Mouse (Mus musculus) heart, adult 2 months (tissue): ENCODE measurements around the gene Ahctf1. TPM values are rescaled to one million over a fixed set of nuclear protein-coding genes. Genes with fewer than 3 reads are reported as not detected.

Experiments
- DNase-seq, 2 experiments: peaks; one replicate each; pipeline ENCODE4 v3.0.0; 2021
- H3K27ac ChIP-seq: fragments of 200-600 bp; 2 replicates; pipeline ENCODE4 v1.8.1; 2022
- H3K27me3 ChIP-seq: fragments of 200-500 bp; 2 replicates; pipeline ENCODE4 v1.6.1; 2012; ENCODE audit warnings: mild to moderate bottlenecking, low read length, inconsistent platforms, mixed read lengths; ENCODE audit not compliant: control insufficient read depth, insufficient read depth
- H3K36me3 ChIP-seq: fragments of 200-500 bp; 2 replicates; pipeline ENCODE4 v1.6.1; 2012; ENCODE audit warnings: low read length, inconsistent platforms; ENCODE audit not compliant: control insufficient read depth, insufficient read depth
- H3K4me1 ChIP-seq: fragments of 200-500 bp; 2 replicates; pipeline ENCODE4 v1.6.1; 2011; ENCODE audit warnings: low read length; ENCODE audit not compliant: control insufficient read depth, insufficient read depth
- H3K4me3 ChIP-seq: fragments of 200-600 bp; 2 replicates; pipeline ENCODE4 v1.8.1; 2022
- H3K79me2 ChIP-seq: fragments of 200-500 bp; replicated peaks from 2 replicates; pipeline ENCODE4 v1.6.1; 2012; ENCODE audit warnings: mild to moderate bottlenecking, inconsistent platforms, low read length, moderate library complexity, mixed read lengths; ENCODE audit not compliant: control insufficient read depth, insufficient read depth
- H3K9ac ChIP-seq: fragments of 200-500 bp; 2 replicates; pipeline ENCODE4 v1.6.1; 2012; ENCODE audit warnings: low read depth, mild to moderate bottlenecking, control low read depth, inconsistent platforms, low read length, mixed read lengths
- CTCF ChIP-seq: fragments of 200-600 bp; IDR thresholded peaks from 2 replicates; pipeline ENCODE4 v1.8.1; 2022; ENCODE audit warnings: antibody characterized with exemption, mild to moderate bottlenecking, moderate library complexity
- EP300 ChIP-seq: fragments of 200-500 bp; IDR thresholded peaks from 2 replicates; pipeline ENCODE4 v1.6.1; 2011; ENCODE audit warnings: low read depth, low read length, control low read depth; ENCODE audit not compliant: insufficient read depth
- POLR2A ChIP-seq: fragments of 200-500 bp; IDR thresholded peaks from 2 replicates; pipeline ENCODE4 v1.6.1; 2011; ENCODE audit warnings: mild to moderate bottlenecking, low read depth, low read length, control low read depth; ENCODE audit not compliant: insufficient read depth
- WGBS: fragments of 180-500 bp; shearing (Covaris S2); methylation state at CpG from one replicate; pipeline ENCODE4 v1.1.7; 2018; 5-methylcytosine and 5-hydroxymethylcytosine counted together
- intact Hi-C: fragments of 180-260 bp; cut with DNase I; formaldehyde crosslinking; loops from one replicate; pipeline ENCODE4 v1.15.1; 2025
- polyA plus RNA-seq: library from polyadenylated mRNA; depleted of rRNA; stranded (reverse); fragments of >200 nt; gene quantifications from 2 replicates; pipeline ENCODE4 v1.2.3, GENCODE M21; 2012
- total RNA-seq, 2 experiments: library from RNA; stranded (reverse); gene quantifications; 2 replicates each; pipeline ENCODE4 v1.2.3; 2021

Gene Ahctf1
- total and polyA plus RNA-seq, 3 experiments, result 3.9 to 18.4 (median 16.3) TPM

GRCm38 (mm10) chr1:179736483-179736882 lies 67.0 kb downstream of the Ahctf1 start:
- Histone ChIP-seq H3K9ac (no peak overlapping the region), H3K27ac (no peak overlapping the region), H3K4me1 (peaks cover 3% of the 10 kb centered on the region; the same call in 1 of the 2 replicates), H3K36me3 (no peaks in the 10 kb centered on the region), H3K27me3 (no peaks in the 10 kb centered on the region), H3K79me2 (no peaks in the 10 kb centered on the region), H3K4me3 (no peak overlapping the region)
- WGBS, result 82% methylated on average over 3 of the region's 3 CpGs
- TF ChIP-seq EP300 (no peak), POLR2A (no peak), CTCF (no peak)
- intact Hi-C loops, result loop anchor here (10.0 kb wide), 1 partner anchor 92 kb away; no protein-coding TSS in a partner anchor
- no peak for DNase-seq

DNA sequence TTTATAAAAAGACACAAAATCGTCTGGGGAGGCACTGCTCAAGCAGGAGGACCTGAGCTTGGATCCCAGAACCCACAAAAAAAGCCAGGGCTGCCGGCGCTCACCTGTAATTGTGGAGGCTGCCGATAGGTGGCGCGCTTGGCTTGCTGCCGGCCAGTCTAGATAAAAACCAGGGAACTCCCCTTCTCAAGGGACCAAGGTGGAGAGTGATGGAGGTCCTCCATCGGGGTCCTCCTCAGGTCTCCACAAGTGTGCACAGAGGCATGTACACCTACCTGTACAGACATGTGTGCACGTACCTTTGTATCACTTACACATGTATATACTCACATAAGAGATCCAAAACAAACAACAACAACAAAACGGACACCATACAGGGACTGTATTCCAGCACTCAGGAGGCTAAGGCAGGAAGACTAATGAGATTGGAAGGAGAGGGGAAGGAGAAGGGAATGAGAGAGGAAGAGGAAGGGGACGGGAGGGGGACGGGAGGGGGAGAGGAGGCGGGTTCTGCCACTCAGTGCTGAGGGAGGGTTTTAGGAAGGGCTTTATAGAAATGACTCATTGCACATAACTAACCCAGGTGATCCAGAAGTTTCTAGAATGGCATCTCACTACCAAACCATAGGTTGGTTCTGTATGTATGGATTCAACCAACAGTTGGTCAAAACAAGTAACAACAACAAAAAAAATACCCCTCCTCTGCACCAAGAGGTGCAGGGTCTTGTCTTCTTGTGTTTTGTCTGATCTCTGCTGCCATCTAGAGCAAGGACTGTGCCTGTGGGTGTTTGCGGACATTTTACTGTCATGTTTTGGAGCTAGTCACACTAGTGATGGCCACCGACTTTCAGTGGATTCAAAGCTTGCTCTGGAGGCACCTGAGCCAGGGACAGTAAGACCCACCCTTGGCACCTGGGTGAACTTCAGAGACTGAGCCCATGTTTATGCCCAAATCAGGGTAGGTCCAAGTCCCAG lies 68.7 kb downstream of the Ahctf1 start:
- no peak overlapping the region for H3K4me3 ChIP-seq
- intact Hi-C loops, result loop anchor here (2.0 to 10.0 kb wide), 3 partner anchors 90 to 232 kb away; no protein-coding TSS in a partner anchor
- peak overlapping the region; percentile 51 for H3K27ac ChIP-seq
- H3K27me3 ChIP-seq, result no peaks in the 10 kb centered on the region
- no peaks in the 10 kb centered on the region for H3K36me3 ChIP-seq
- H3K9ac ChIP-seq, result no peak overlapping the region
- WGBS, result 21% methylated on average over 15 of the region's 15 CpGs
- no peaks in the 10 kb centered on the region for H3K79me2 ChIP-seq
- H3K4me1 ChIP-seq, result peaks cover 3% of the 10 kb centered on the region; the same call in 1 of the 2 replicates
- DNase-seq, result peak; percentile 47 to 74
- TF ChIP-seq CTCF (peak; percentile 59), EP300 (no peak)

DNA sequence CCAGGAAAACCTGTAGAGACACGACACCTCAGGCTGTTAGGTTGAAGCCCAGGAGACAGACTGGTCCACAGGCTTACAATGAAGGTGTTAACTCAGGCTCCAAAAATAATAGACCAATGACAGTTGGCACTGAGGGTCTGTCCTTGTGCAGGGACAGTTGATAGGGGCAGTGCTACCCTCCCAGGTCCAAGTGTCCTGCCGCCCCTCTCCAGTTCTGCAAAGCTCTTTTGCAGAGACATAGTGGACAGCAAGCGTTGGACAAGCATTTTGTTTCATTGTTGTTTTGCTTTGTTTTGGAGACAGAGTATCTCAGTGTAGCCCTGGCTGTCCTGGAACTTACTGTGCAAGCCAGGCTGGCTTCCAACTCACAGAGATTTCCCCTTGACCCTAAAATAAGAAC lies 72.1 kb downstream of the Ahctf1 start:
- H3K27me3 ChIP-seq, result no peaks in the 10 kb centered on the region
- TF ChIP-seq CTCF, result no peak
- peak; percentile 44; the same call in 1 of the 2 replicates for TF ChIP-seq EP300
- no peak overlapping the region for H3K9ac ChIP-seq
- WGBS, result 55% methylated on average over 3 of the region's 3 CpGs
- intact Hi-C loops, result loop anchor here (5.0 to 10.0 kb wide), 2 partner anchors 87 to 229 kb away; no protein-coding TSS in a partner anchor
- H3K4me1 ChIP-seq, result peaks cover 3% of the 10 kb centered on the region; the same call in 1 of the 2 replicates
- peak overlapping the region; percentile 60 for H3K27ac ChIP-seq
- no peak overlapping the region for H3K4me3 ChIP-seq
- H3K36me3 ChIP-seq, result no peaks in the 10 kb centered on the region
- no peaks in the 10 kb centered on the region for H3K79me2 ChIP-seq
- DNase-seq, result peak in 1 of 2 experiments; percentile 43

DNA sequence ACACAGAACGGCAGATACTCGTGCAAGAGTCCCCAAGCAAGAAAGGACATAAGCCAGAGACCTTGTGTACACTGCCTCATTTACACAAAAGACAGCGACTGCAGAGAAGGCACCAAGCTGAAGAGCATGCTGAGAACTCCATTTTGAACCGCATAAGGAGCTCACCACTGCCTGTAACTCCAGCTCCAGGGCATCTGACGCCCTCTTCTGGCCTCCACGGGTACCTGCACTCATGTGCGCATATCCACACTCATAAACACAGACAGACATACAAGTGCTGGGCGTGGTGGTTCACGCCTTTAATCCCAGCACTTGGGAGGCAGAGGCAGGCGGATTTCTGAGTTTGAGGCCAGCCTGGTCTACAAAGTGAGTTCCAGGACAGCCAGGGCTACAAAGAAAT lies 74.8 kb downstream of the Ahctf1 start:
- Histone ChIP-seq H3K36me3 (no peaks in the 10 kb centered on the region), H3K27ac (no peak overlapping the region), H3K79me2 (no peaks in the 10 kb centered on the region), H3K27me3 (no peaks in the 10 kb centered on the region), H3K4me3 (no peak overlapping the region), H3K9ac (no peak overlapping the region), H3K4me1 (peaks cover 3% of the 10 kb centered on the region; the same call in 1 of the 2 replicates)
- WGBS, result 87% methylated on average over 10 of the region's 10 CpGs
- TF ChIP-seq CTCF (no peak), EP300 (no peak), POLR2A (no peak)
- DNase-seq, result no peak
- intact Hi-C loops, result no loop called here

- intact Hi-C loops, result no loop called here
These were observed 80.5 kb downstream of the Ahctf1 start for GRCm38 (mm10) chr1:179722811-179723469.

More at GRCm38 (mm10) chr1:179722811-179723469, 80.5 kb downstream of the Ahctf1 start:
- no peaks in the 10 kb centered on the region for H3K79me2 ChIP-seq
- no peaks in the 10 kb centered on the region for H3K27me3 ChIP-seq
- H3K27ac ChIP-seq, result no peak overlapping the region
- no peak for DNase-seq
- H3K4me1 ChIP-seq, result no peaks in the 10 kb centered on the region
- 67% methylated on average over 8 of the region's 8 CpGs for WGBS
- H3K36me3 ChIP-seq, result no peaks in the 10 kb centered on the region
- TF ChIP-seq EP300 (no peak), CTCF (no peak), POLR2A (no peak)
- no peak overlapping the region for H3K4me3 ChIP-seq
- no peak overlapping the region for H3K9ac ChIP-seq
